Mouse (Mus musculus) CD4-positive, CD25-positive, alpha-beta regulatory T cell (primary cell): Measurements from ENCODE around the gene Adipoq. TPM values are rescaled to one million over a fixed set of nuclear protein-coding genes. Genes with fewer than 3 reads are reported as not detected.

Experiments used
- polyA plus RNA-seq: library from polyadenylated mRNA; unstranded; fragments of 100-300 nt; shearing (Covaris generic); gene quantifications from one replicate; pipeline ENCODE4 v1.2.1, GENCODE M21; 2017

Adipoq gene
- polyA plus RNA-seq = 1.1 TPM

GRCm38 (mm10) chr16:23146280-23146679 is at the start of gene Adipoq:
Gene Adipoq, plus strand, starts transcription at chr16:23146536.

GRCm38 (mm10) chr16:23107231-23107942 is 38.9 kb upstream of the Adipoq start, which contains the start of gene Eif4a2:
Gene Eif4a2, plus strand, starts transcription at chr16:23107444.

GRCm38 (mm10) chr16:23127673-23128375 is 18.5 kb upstream of the Adipoq start, which contains the start of gene Rfc4:
Gene Rfc4, minus strand, starts transcription at chr16:23127737.

Other genes with a start within 250 kb of the Adipoq start
- gene Fetub, start 228.2 kb upstream of the Adipoq start, polyA plus RNA-seq = not detected
- gene Hrg, start 195.5 kb upstream of the Adipoq start, polyA plus RNA-seq = not detected
- gene Kng2, start 117.1 kb upstream of the Adipoq start, polyA plus RNA-seq = not detected
- not detected for gene Kng1, start 88.7 kb upstream of the Adipoq start, polyA plus RNA-seq
- 290 TPM for gene Eif4a2, start 39.1 kb upstream of the Adipoq start, polyA plus RNA-seq
- gene Rfc4, start 18.8 kb upstream of the Adipoq start, polyA plus RNA-seq = 30.1 TPM
- gene St6gal1, start 78.2 kb downstream of the Adipoq start, polyA plus RNA-seq = 89.4 TPM